Mouse (Mus musculus) liver, adult 2 months (tissue): ENCODE measurements around the gene Nop10. TPM values are rescaled to one million over a fixed set of nuclear protein-coding genes. Genes with fewer than 3 reads are reported as not detected.
"Not testable (repeated sequence)": the region's sequence is repeated elsewhere in the genome, so short reads cannot be mapped to it uniquely, and the experiment has no call there.

Experiments
- DNase-seq: peaks from one replicate; pipeline ENCODE4 v3.0.0-alpha.2; 2011; ENCODE audit warnings: low read depth, low spot score; ENCODE audit errors: extremely low read depth
- H3K27ac ChIP-seq: fragments of 200-500 bp; replicated peaks from 2 replicates; pipeline ENCODE4 v1.5.1; 2012; ENCODE audit warnings: low read depth, mild to moderate bottlenecking, control low read depth, inconsistent platforms, low read length; ENCODE audit not compliant: insufficient read depth
- H3K27me3 ChIP-seq: fragments of 200-500 bp; 2 replicates; pipeline ENCODE4 v1.6.1; 2012; ENCODE audit warnings: mild to moderate bottlenecking, moderate library complexity, low read length, inconsistent platforms; ENCODE audit not compliant: control insufficient read depth, insufficient read depth
- H3K36me3 ChIP-seq: fragments of 200-500 bp; 2 replicates; pipeline ENCODE4 v1.6.1; 2012; ENCODE audit warnings: low read length, inconsistent platforms; ENCODE audit not compliant: control insufficient read depth, insufficient read depth
- H3K4me1 ChIP-seq: fragments of 200-500 bp; 2 replicates; pipeline ENCODE4 v1.6.1; 2011; ENCODE audit warnings: low read length; ENCODE audit not compliant: control insufficient read depth, insufficient read depth
- H3K4me3 ChIP-seq: fragments of 200-500 bp; 2 replicates; pipeline ENCODE4 v1.5.1; 2011; ENCODE audit warnings: low read depth, mild to moderate bottlenecking, control low read depth, low read length, moderate library complexity; ENCODE audit not compliant: insufficient read depth
- H3K79me2 ChIP-seq: fragments of 200-500 bp; 2 replicates; pipeline ENCODE4 v1.6.1; 2012; ENCODE audit warnings: inconsistent platforms, mild to moderate bottlenecking, low read length, moderate library complexity; ENCODE audit not compliant: control insufficient read depth, insufficient read depth
- H3K9ac ChIP-seq: fragments of 200-500 bp; 2 replicates; pipeline ENCODE4 v1.6.1; 2012; ENCODE audit warnings: low read depth, mild to moderate bottlenecking, control low read depth, inconsistent platforms, low read length
- CTCF ChIP-seq: fragments of 200-500 bp; IDR thresholded peaks from 2 replicates; pipeline ENCODE4 v1.5.1; 2011; ENCODE audit warnings: low read depth, low read length, control low read depth
- POLR2A ChIP-seq: fragments of 200-500 bp; IDR thresholded peaks from 2 replicates; pipeline ENCODE4 v1.6.1; 2011; ENCODE audit warnings: low read length, control low read depth; ENCODE audit not compliant: insufficient read depth; ENCODE audit errors: extremely low read depth
- WGBS: fragments of 180-500 bp; shearing (Covaris S2); methylation state at CpG from one replicate; pipeline ENCODE4 v1.1.7; 2018; 5-methylcytosine and 5-hydroxymethylcytosine counted together
- polyA plus RNA-seq: library from polyadenylated mRNA; depleted of rRNA; stranded (reverse); fragments of >200 nt; gene quantifications from 2 replicates; pipeline ENCODE4 v1.2.3, GENCODE M21; 2012
- total RNA-seq: library from RNA; depleted of rRNA; stranded (reverse); fragments of >200 nt; gene quantifications from 2 replicates; pipeline ENCODE4 v1.2.3, GENCODE M21; 2014

Nop10 gene
- total and polyA plus RNA-seq, 2 experiments: 67.8 to 71.2 TPM

DNA sequence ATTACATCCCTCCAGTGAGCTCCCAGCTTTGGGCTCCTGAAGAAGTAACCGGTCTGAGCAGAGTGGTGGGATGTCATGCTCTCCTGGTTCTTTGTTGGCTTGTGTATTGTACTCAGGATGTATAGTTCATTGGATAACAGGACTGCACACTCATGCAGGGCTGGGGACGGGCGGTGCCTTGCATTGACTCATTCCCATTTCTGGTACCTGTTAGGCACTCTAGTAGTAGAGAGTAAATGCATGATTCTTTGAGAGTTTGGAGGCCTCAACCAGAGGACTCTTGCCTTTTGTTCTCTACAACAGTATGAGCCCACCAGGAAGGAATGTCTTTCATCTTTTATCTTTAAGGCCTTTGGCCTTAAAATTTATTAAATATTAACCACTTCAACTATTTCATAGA, 15.1 kb downstream of the Nop10 start:
- Histone ChIP-seq H3K4me3 (no peak overlapping the region), H3K27ac (no peak overlapping the region), H3K9ac (no peak overlapping the region), H3K27me3 (no peaks in the 10 kb centered on the region), H3K79me2 (peaks cover 7% of the 10 kb centered on the region; the same call in 1 of the 2 replicates), H3K4me1 (peaks cover 3% of the 10 kb centered on the region; the same call in 1 of the 2 replicates), H3K36me3 (no peaks in the 10 kb centered on the region)
- TF ChIP-seq POLR2A (no peak), CTCF (no peak)
- DNase-seq: no peak
- 95% methylated on average over 3 of the region's 3 CpGs for WGBS

DNA sequence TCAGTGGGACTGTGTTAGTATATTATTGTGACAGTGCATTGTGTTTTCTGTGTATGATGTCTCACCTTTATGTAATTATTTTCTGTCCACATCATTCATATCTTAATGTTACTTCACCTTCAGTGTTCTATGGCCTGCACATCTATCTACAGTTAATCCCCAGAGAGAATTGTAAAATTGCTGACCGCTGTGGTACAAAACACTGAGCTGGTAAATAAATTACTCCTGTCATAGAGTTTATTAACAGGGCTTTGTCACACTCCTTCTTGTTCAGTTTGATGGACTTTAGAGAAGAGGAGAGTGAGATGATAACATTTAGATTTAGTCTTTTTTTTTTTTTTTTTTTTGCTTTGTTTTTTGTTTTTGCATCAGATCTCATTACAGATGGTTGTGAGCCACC, 21.1 kb downstream of the Nop10 start:
- Histone ChIP-seq H3K4me3 (no peak overlapping the region), H3K9ac (no peak overlapping the region), H3K27me3 (no peaks in the 10 kb centered on the region), H3K36me3 (no peaks in the 10 kb centered on the region), H3K27ac (no peak overlapping the region), H3K79me2 (peaks cover 2% of the 10 kb centered on the region; the same call in 1 of the 2 replicates), H3K4me1 (peaks cover 6% of the 10 kb centered on the region; the same call in 1 of the 2 replicates)
- no peak for TF ChIP-seq POLR2A
- DNase-seq: no peak
- WGBS: 96% methylated on average over 1 of the region's 1 CpGs

DNA sequence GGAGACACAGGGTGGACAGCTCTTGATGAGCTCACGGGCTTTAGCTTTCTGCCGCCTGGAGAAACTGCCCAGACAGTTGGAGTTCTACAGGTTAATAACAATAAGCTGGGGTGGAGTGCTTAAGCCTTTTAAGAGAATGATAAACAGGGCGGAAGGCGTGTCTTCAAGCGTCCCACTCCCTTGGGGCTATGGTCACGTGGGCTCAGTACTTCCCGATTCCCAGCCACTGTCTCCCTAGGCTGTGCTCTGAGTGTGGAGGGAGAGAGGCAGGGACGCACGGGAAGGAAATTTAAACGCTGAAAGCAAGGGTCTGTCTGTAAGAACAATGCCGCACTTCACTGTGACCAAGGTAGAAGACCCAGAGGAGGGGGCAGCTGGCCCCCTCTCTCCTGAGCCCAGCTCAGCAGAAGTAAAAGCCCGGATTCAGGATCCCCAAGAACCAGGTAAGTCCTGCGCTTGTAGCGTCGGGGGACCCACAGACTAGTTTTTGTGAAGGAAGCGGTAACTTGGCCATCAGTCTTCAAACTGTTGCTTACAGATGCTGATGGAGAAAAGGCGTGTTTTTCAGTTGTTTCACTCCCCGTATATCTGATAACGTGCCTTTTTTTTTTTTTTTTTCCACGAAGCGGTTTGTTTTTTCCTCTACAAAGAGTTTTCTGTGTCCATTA, 22.8 kb downstream of the Nop10 start:
- peaks cover 2% of the 10 kb centered on the region; the same call in 1 of the 2 replicates for H3K79me2 ChIP-seq
- H3K27me3 ChIP-seq: no peaks in the 10 kb centered on the region
- peak overlapping the region; percentile 51 for H3K9ac ChIP-seq
- no peaks in the 10 kb centered on the region for H3K36me3 ChIP-seq
- H3K4me3 ChIP-seq: peak overlapping the region; percentile 47
- TF ChIP-seq CTCF (no peak), POLR2A (no peak)
- DNase-seq: peak; percentile 64
- WGBS: 6% methylated on average over 21 of the region's 21 CpGs
- peaks cover 6% of the 10 kb centered on the region; the same call in 1 of the 2 replicates for H3K4me1 ChIP-seq
- H3K27ac ChIP-seq: 0 out of 2 replicates have a peak overlapping the region, but pooled peaks have one; percentile 15

DNA sequence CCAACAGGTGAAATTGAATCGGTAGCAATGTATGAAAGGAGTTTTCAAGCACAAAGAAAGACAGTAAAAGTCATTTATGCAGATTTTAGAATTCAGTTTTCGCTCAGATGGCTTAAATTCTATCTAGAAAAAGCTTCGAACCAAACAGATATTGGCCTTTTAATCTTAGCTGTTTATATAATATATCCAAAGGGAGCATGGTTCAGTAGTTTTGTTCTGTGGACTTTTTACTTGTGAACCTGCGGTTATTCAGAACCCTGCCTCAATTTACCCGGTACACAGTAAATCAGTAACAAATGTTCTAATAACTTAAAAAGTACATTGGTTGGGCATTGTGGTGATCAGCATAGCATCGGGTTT, 23.3 kb downstream of the Nop10 start:
- Histone ChIP-seq H3K27me3 (no peaks in the 10 kb centered on the region), H3K79me2 (peaks cover 2% of the 10 kb centered on the region; the same call in 1 of the 2 replicates), H3K4me1 (peaks cover 6% of the 10 kb centered on the region; the same call in 1 of the 2 replicates), H3K9ac (no peak overlapping the region), H3K36me3 (no peaks in the 10 kb centered on the region), H3K4me3 (peak overlapping the region; percentile 26; the same call in 1 of the 2 replicates), H3K27ac (no peak overlapping the region)
- peak; percentile 42 for DNase-seq
- WGBS: 35% methylated on average over 6 of the region's 6 CpGs
- no peak for TF ChIP-seq POLR2A

DNA sequence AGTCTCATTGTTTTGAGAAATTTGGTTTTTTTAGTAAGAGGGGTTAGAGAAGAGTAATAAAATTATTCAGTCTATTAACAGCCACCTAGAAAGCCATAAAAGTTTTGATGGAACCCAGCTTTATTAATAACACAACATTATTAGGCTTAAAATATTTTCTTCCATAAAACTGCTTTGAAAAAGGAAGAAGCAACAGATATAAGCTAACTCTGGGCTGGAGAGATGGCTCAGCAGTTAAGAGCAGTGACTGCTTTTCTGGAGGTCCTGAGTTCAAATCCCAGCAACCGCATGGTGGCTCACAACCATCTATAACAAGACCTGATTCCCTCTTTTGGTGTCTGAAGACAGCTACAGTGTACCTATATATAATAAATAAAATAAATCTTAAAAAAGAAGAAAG, 24.3 kb downstream of the Nop10 start:
- H3K9ac ChIP-seq, H3K4me3 ChIP-seq, DNase-seq, H3K27me3 ChIP-seq, H3K27ac ChIP-seq, H3K36me3 ChIP-seq, H3K4me1 ChIP-seq, H3K79me2 ChIP-seq: not testable (repeated sequence)
- WGBS: 97% methylated on average over 1 of the region's 1 CpGs

DNA sequence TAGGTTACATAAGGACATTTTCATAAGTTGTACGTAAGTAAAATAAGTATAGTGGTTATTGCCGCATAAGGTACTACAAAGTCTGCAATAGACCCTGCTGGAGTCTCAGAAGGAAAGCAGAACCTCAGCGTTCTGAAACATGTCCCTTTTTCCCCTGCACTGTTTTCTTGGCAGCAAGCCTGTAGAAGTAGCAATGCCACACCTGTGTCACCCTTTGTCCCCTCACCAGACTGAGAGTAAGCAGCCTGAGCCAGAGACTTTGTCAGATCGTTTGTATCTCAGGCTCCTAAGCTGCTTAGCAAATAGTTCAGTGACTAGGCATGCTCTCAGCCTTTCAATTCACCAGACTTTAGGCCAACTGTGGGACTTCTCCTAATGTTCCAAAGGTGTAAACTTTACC, 25.3 kb downstream of the Nop10 start:
- H3K4me3 ChIP-seq: no peak overlapping the region
- peak; percentile 75 for DNase-seq
- WGBS: 55% methylated on average over 4 of the region's 4 CpGs

More for the DNA sequence above, 25.3 kb downstream of the Nop10 start:
- Histone ChIP-seq H3K27ac (no peak overlapping the region), H3K9ac (no peak overlapping the region), H3K36me3 (no peaks in the 10 kb centered on the region), H3K27me3 (no peaks in the 10 kb centered on the region), H3K79me2 (peaks cover 2% of the 10 kb centered on the region; the same call in 1 of the 2 replicates), H3K4me1 (peaks cover 6% of the 10 kb centered on the region; the same call in 1 of the 2 replicates)
- no peak for TF ChIP-seq POLR2A
- no peak for TF ChIP-seq CTCF
